Mouse (Mus musculus) limb, embryonic 15.5 days (tissue): Measurements from ENCODE around the gene Muc1. TPM values are rescaled to one million over a fixed set of nuclear protein-coding genes. Genes with fewer than 3 reads are reported as not detected.

Experiments
- ATAC-seq: fragments of 200-750 bp; cut with Nextera tagmentation; 2 replicates; pipeline ENCODE4 v1.8.0; 2017; ENCODE audit warnings: low read depth, moderate TSS enrichment; ENCODE audit not compliant: insufficient number of reproducible peaks, low FRiP score, low TSS enrichment
- H3K27ac ChIP-seq: fragments of 300-500 bp; sonication (generic); 2 replicates; pipeline ENCODE4 v1.5.1; 2015; ENCODE audit warnings: moderate library complexity, mild to moderate bottlenecking, inconsistent platforms
- H3K27me3 ChIP-seq: fragments of 300-500 bp; sonication (generic); 2 replicates; pipeline ENCODE4 v1.6.1; 2015; ENCODE audit warnings: inconsistent platforms
- H3K36me3 ChIP-seq: fragments of 300-500 bp; sonication (generic); 2 replicates; pipeline ENCODE4 v1.6.1; 2015; ENCODE audit warnings: inconsistent platforms
- H3K4me1 ChIP-seq: fragments of 300-500 bp; sonication (generic); 2 replicates; pipeline ENCODE4 v1.6.1; 2015; ENCODE audit warnings: inconsistent platforms
- H3K4me2 ChIP-seq: fragments of 300-500 bp; sonication (generic); 2 replicates; pipeline ENCODE4 v1.6.1; 2015; ENCODE audit warnings: mild to moderate bottlenecking, inconsistent platforms
- H3K4me3 ChIP-seq: fragments of 300-500 bp; sonication (generic); 2 replicates; pipeline ENCODE4 v1.5.1; 2015; ENCODE audit warnings: mild to moderate bottlenecking, inconsistent platforms
- H3K9ac ChIP-seq: fragments of 300-500 bp; sonication (generic); 2 replicates; pipeline ENCODE4 v1.6.1; 2015; ENCODE audit warnings: inconsistent platforms
- H3K9me3 ChIP-seq: fragments of 300-500 bp; sonication (generic); 2 replicates; pipeline ENCODE4 v1.6.1; 2016; ENCODE audit warnings: inconsistent platforms
- WGBS: fragments of 180-500 bp; shearing (Covaris S2); methylation state at CpG from one replicate; pipeline ENCODE4 v1.1.7; 2015; 5-methylcytosine and 5-hydroxymethylcytosine counted together
- polyA plus RNA-seq: library from polyadenylated mRNA; unstranded; fragments of >200 nt; fragmentation: Nextera tagmentation; extraction: Ambion mirVana; gene quantifications from 2 replicates; pipeline ENCODE4 v1.2.1, GENCODE M21; 2015

Gene Muc1
- polyA plus RNA-seq, 1 experiment from 2014 or later, result 0.64 TPM

DNA sequence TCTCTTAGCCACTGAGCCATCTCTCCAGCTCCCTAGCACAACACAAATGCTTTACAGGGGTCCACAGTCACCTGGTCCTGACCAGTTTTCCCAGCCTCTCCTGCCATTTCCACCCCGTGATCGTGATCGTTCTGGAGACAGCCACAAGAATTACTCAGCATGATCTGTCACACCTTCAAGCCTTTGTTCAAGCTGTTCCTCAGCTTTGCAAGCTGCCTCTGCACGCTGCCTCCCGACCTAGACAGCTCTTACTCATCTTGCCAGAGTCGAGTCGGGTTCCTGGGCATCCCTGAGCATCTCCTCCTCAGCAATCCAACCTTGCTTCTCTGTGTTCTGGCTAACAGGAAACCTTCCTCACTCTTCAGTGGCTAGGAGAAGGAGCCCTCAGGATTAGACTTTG is 30.2 kb downstream of the Muc1 start, which contains the start of gene Dpm3:
Dpm3 (plus strand) TSS at position 283 of the 400 bp plus-strand sequence.
- Histone ChIP-seq H3K9ac (no peak within 1 kb of the TSS), H3K4me1 (no peaks in the 10 kb centered on the region), H3K36me3 (no peaks in the 10 kb centered on the region), H3K4me2 (no peak within 1 kb of the TSS), H3K27me3 (no peaks in the 10 kb centered on the region), H3K27ac (no peak within 1 kb of the TSS), H3K9me3 (no peaks in the 10 kb centered on the region), H3K4me3 (no peak within 1 kb of the TSS)
- no peak for ATAC-seq
- WGBS, result 40% methylated on average over 7 of the region's 7 CpGs

DNA sequence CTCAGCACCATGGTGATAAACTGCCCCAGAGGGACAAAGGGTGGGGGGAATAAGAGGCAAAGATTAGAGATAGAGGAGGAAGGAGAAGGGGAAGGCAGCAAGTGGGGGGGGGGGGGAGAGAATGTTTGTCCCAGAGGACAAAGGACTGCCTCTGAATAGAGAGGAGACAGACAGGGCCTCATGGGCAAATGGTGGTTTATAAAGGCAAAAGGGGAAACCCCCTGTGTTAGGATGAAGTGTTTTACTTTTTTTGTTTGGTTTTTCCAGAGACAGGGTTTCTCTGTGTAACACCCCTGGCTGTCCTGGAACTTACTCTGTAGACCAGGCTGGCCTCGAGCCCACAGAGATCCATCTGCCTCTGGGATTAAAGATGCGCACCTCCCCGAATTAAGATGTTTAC is 31.4 kb downstream of the Muc1 start:
- Histone ChIP-seq H3K36me3 (no peaks in the 10 kb centered on the region), H3K9me3 (no peaks in the 10 kb centered on the region), H3K4me1 (no peaks in the 10 kb centered on the region), H3K27me3 (no peaks in the 10 kb centered on the region), H3K27ac (no peak overlapping the region), H3K9ac (no peak overlapping the region), H3K4me2 (no peak overlapping the region), H3K4me3 (no peak overlapping the region)
- 83% methylated on average over 3 of the region's 3 CpGs for WGBS
- ATAC-seq, result no peak

DNA sequence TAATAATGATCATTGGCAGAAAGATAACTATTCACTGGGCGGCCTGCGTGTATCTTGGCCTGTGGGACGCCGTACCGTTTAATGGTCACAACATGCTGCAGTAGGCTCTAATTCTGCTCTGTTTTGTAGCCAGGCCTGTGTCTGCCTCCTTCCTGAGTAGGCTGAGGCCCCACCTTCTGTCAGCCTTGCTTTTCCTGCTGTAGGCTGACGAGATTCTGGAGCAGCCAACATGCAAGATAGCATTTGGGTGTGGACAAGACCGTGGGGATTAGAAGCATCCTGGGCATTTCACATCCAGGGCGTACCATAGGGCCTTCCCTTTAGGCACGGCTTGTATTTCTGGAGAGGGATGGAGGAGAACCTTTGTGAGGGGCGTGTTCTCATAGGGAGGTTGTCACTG is 33.6 kb downstream of the Muc1 start:
- H3K4me2 ChIP-seq, result no peak overlapping the region
- no peak overlapping the region for H3K4me3 ChIP-seq
- no peak overlapping the region for H3K9ac ChIP-seq
- no peaks in the 10 kb centered on the region for H3K27me3 ChIP-seq
- no peak overlapping the region for H3K27ac ChIP-seq
- H3K4me1 ChIP-seq, result peaks cover 7% of the 10 kb centered on the region
- no peaks in the 10 kb centered on the region for H3K36me3 ChIP-seq
- no peak for ATAC-seq
- 62% methylated on average over 10 of the region's 10 CpGs for WGBS
- H3K9me3 ChIP-seq, result no peaks in the 10 kb centered on the region

DNA sequence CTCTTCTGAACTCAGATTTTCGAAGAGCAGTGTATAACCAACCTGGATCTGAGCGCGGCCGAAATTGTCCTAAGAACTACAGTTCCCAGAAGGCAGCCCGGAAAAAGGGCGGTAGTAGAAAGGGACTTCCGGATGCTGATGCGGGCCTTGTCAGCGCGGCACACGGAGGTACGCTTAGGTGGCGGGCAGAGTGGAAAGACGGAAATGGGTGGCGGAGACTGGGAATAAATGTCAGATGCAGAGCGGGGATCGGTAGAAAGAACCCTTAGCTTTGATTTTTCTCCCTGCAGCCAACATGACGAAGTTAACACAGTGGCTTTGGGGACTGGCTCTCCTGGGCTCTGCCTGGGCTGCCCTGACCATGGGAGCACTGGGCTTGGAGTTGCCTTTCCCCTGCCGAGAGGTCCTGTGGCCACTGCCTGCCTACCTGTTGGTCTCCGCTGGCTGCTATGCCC is 37.6 kb downstream of the Muc1 start:
- Histone ChIP-seq H3K4me1 (peaks cover 41% of the 10 kb centered on the region), H3K27ac (peak overlapping the region; percentile 81), H3K36me3 (0 out of 2 replicates have a peak, but pooled peaks cover 2% of the 10 kb centered on the region), H3K9me3 (no peaks in the 10 kb centered on the region), H3K4me3 (peak overlapping the region; percentile 65), H3K9ac (peak overlapping the region; percentile 85), H3K27me3 (no peaks in the 10 kb centered on the region), H3K4me2 (peak overlapping the region; percentile 62)
- WGBS, result 1% methylated on average over 20 of the region's 20 CpGs
- ATAC-seq, result peak; percentile 82

DNA sequence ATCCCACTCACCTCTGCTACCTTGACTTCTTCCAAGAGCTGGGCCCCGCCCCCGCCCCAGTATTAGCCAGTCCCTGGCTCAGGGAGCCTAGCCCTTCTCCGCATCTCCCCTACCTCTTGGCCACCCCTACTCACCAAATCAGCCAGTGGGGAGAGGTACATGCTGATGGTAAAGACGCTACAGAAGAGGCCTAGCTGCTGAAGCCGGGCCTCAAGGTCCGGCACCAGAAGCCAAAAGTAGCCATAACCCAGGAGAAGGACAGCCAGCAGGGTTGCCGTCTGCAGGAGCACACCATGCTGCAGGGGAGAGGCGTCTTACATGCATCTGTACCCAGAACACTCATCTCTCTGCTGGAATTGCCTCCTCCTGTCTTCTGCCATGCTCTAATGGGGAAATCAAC is 40.1 kb downstream of the Muc1 start:
- H3K4me2 ChIP-seq, result peak overlapping the region; percentile 57; the same call in 1 of the 2 replicates
- H3K27me3 ChIP-seq, result no peaks in the 10 kb centered on the region
- peak overlapping the region; percentile 12; the same call in 1 of the 2 replicates for H3K4me3 ChIP-seq
- peaks cover 46% of the 10 kb centered on the region for H3K4me1 ChIP-seq
- no peak for ATAC-seq
- 60% methylated on average over 8 of the region's 8 CpGs for WGBS
- peak overlapping the region; percentile 94 for H3K27ac ChIP-seq
- H3K36me3 ChIP-seq, result peaks cover 22% of the 10 kb centered on the region
- H3K9me3 ChIP-seq, result no peaks in the 10 kb centered on the region
- H3K9ac ChIP-seq, result no peak overlapping the region

DNA sequence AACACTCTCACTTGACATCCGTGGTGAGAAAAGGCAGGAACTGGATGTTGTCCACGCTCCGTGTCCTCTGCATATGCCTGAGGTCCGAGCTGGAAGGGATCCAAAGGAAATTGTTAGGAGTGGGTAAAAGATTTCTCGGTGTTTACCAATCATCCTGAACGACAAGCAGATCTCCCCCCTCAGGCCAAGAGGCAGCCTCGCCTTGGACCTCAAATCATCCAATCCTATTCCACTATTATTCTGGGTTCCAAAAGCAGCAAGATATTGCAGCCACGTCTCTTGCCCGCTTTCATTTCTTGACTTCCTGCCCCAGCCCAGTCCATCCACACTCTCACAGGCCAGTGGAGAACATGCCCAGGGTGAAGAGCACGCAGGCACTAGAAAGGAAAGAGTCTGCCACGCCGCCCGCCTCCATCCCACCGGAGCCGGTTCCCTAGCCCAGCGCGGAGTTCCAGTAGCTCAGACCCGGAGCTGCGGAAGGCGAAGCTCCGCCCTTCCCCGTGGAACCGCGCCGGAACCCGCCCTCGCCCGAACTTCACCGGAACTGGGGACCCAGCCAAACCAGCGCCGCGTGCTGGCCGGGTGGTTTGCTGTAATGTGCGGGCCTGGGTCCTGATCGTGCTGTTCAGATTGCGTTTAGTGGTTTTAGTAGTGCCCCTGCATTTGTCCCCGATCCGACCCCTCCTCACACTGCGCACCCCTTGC is 41.3 kb downstream of the Muc1 start, which contains the start of gene Slc50a1:
Slc50a1 (minus strand) TSS at position 520 of the 705 bp plus-strand sequence.
- no peaks in the 10 kb centered on the region for H3K27me3 ChIP-seq
- H3K36me3 ChIP-seq, result peaks cover 32% of the 10 kb centered on the region
- 4% methylated on average over 39 of the region's 39 CpGs for WGBS
- H3K27ac ChIP-seq, result peak within 1 kb of the TSS; percentile 94
- H3K4me3 ChIP-seq, result peak within 1 kb of the TSS; percentile 57
- ATAC-seq, result 0 out of 2 replicates have a peak, but pooled peaks have one; percentile 25
- H3K4me2 ChIP-seq, result peak within 1 kb of the TSS; percentile 57
- H3K9ac ChIP-seq, result peak within 1 kb of the TSS; percentile 65
- H3K9me3 ChIP-seq, result no peaks in the 10 kb centered on the region
- H3K4me1 ChIP-seq, result peaks cover 46% of the 10 kb centered on the region

DNA sequence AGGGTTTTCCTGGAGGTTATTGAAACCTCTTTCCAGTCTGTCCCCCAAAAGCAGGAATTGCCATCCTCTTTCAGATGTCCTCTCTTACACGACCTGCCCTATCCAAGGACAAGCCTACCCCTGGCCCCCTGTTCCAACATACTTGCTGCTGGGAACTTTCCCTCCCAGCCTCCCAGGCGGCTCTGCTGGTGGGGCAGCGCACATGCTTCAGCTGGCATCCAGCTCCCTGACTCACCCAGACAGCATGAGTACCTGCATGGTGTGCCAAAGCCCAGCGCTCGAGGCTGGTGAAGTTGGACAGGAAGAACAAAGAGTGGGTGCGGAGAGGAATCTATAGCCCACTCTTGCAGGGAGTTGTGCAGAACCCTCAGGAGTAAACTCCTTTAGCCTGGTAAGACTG is 42.0 kb downstream of the Muc1 start:
- peak overlapping the region; percentile 94 for H3K27ac ChIP-seq
- ATAC-seq, result no peak
- no peaks in the 10 kb centered on the region for H3K9me3 ChIP-seq
- 55% methylated on average over 6 of the region's 6 CpGs for WGBS
- no peaks in the 10 kb centered on the region for H3K27me3 ChIP-seq
- peak overlapping the region; percentile 57 for H3K4me2 ChIP-seq
- peaks cover 39% of the 10 kb centered on the region for H3K36me3 ChIP-seq
- H3K4me3 ChIP-seq, result peak overlapping the region; percentile 57
- peak overlapping the region; percentile 65; the same call in 1 of the 2 replicates for H3K9ac ChIP-seq
- peaks cover 46% of the 10 kb centered on the region for H3K4me1 ChIP-seq

DNA sequence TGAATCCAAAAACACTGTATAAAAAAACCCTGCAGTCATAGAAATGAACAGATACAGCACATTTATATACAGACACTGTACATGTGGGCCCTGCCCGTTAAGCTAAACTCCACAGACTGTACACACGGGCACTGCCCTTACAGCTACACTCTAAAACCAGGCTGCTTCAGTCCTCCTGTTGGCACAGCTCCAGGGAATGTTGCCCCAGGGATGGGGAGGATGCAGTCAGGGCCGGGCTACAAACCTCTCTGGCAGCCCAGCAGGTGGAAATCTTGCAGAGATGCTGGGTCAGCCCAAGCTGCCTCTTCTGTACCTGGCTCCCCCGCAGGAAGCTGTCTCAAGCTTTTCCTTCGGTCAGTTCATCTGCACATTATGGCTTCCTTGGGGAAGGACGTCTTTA is 42.9 kb downstream of the Muc1 start:
- Histone ChIP-seq H3K4me2 (no peak overlapping the region), H3K36me3 (peaks cover 43% of the 10 kb centered on the region), H3K9ac (no peak overlapping the region), H3K4me1 (peaks cover 49% of the 10 kb centered on the region), H3K27me3 (no peaks in the 10 kb centered on the region), H3K27ac (no peak overlapping the region), H3K9me3 (no peaks in the 10 kb centered on the region), H3K4me3 (no peak overlapping the region)
- WGBS, result 40% methylated on average over 6 of the region's 6 CpGs
- no peak for ATAC-seq

DNA sequence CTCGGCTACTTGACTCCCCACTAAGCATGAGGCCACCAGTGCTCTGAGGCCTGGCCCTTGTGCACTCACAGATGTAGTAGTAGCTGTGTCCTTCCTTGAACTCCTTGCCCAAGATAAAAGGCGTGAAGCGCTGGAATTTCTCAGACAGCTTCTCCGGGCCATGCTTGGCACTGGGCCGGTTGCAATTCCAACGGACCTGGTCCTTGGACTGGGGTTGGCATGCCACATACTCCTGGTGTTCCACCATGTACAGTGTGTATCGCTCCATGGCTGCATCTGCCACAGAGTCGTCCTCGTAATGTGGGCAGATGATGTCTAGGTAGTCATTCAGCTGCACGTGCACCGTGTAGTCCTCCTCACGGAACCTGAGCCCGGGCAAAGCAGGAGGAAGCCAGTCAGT is 47.2 kb downstream of the Muc1 start:
- Histone ChIP-seq H3K4me1 (peaks cover 52% of the 10 kb centered on the region), H3K4me3 (no peak overlapping the region), H3K27me3 (no peaks in the 10 kb centered on the region), H3K9me3 (no peaks in the 10 kb centered on the region), H3K27ac (no peak overlapping the region), H3K4me2 (no peak overlapping the region), H3K36me3 (peaks cover 40% of the 10 kb centered on the region), H3K9ac (no peak overlapping the region)
- no peak for ATAC-seq
- WGBS, result 88% methylated on average over 13 of the region's 13 CpGs

DNA sequence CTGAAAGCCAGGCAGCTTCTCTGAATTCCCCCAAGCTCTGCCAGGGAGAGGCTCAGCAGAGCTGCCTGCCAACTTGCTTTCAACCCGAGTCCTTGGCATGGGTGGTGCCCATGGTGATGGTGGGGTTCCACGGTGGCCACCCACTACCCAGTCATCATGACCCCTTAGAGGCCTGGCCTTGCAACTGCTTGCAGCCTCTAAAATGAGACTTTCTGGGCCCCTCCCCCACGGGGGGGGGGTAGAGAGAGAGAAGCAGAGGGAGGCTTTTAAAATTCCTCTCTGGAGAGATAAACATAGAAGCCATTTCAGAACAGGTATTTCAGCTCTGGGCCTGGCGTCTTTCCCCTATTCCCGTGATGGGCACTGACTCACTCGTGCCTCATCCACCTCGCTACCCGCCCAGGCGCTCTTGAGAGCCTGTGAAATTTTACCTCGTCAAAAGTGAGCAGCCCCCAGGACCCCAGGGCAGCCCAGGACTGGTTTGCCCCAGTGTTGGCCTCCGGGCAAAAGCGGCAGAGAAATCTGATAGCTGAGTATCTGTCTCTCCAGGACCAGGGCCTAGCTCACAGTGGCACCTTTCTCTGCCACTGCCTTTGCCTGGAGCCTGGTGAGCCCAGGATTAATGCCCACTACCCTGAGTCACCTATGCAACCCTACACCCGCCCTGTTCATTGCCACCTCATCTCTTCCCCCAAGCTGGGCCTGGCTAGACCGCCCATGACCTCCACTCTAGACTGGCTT is 48.6 kb downstream of the Muc1 start:
- peaks cover 32% of the 10 kb centered on the region for H3K36me3 ChIP-seq
- H3K4me2 ChIP-seq, result peak overlapping the region; percentile 94
- peaks cover 58% of the 10 kb centered on the region for H3K4me1 ChIP-seq
- peak overlapping the region; percentile 58 for H3K4me3 ChIP-seq
- no peaks in the 10 kb centered on the region for H3K27me3 ChIP-seq
- no peaks in the 10 kb centered on the region for H3K9me3 ChIP-seq
- ATAC-seq, result no peak; the same call in 1 of the 2 replicates
- 24% methylated on average over 14 of the region's 14 CpGs for WGBS
- peak overlapping the region; percentile 90 for H3K27ac ChIP-seq
- H3K9ac ChIP-seq, result peak overlapping the region; percentile 8; the same call in 1 of the 2 replicates

DNA sequence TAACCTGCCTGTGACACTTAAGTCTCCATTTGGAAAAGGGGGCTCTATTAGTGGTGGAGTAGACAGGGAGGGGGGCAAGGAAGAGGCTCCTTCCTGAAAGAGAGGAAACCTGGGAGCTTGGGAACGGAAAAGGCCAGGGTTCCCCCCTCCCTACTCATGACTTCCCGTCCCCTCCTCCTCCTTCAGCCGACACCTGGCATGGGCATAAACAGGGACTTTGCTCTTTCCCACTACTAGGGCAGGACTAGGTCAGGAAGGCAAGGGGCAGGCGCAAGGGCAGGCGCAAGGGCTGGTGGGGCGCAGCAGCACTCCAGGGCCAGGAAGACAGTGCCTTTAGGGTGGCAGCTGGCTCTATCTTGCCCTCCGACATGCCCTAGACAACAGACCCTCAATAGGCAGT is 49.2 kb downstream of the Muc1 start:
- Histone ChIP-seq H3K4me1 (peaks cover 58% of the 10 kb centered on the region), H3K36me3 (peaks cover 26% of the 10 kb centered on the region), H3K27me3 (no peaks in the 10 kb centered on the region), H3K27ac (peak overlapping the region; percentile 90), H3K9me3 (no peaks in the 10 kb centered on the region), H3K4me2 (peak overlapping the region; percentile 94), H3K9ac (peak overlapping the region; percentile 8; the same call in 1 of the 2 replicates), H3K4me3 (peak overlapping the region; percentile 58)
- 54% methylated on average over 7 of the region's 7 CpGs for WGBS
- no peak for ATAC-seq

DNA sequence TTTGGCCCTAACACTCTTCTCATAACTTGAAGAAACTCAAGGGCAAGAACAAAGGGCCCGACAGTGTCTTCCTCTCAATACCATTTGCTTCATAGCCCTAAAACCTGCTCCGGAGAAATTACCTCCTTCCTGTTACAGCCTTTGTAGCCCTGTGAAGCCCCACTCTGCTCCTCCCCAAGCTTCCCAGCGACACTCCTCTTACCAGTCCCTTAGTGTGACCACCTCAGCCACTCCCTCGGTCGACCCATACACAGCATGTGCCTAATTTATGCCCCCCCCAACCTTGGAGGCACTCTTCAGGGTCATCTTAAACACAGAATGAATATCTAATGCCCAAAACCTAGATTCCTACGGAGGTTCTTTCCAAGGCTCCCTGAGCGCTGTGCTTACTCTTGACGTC is 49.8 kb downstream of the Muc1 start:
- H3K4me1 ChIP-seq, result peaks cover 58% of the 10 kb centered on the region
- H3K36me3 ChIP-seq, result peaks cover 21% of the 10 kb centered on the region
- no peaks in the 10 kb centered on the region for H3K27me3 ChIP-seq
- H3K4me3 ChIP-seq, result peak overlapping the region; percentile 58
- no peaks in the 10 kb centered on the region for H3K9me3 ChIP-seq
- H3K9ac ChIP-seq, result peak overlapping the region; percentile 66
- H3K27ac ChIP-seq, result peak overlapping the region; percentile 90
- H3K4me2 ChIP-seq, result peak overlapping the region; percentile 94
- 17% methylated on average over 8 of the region's 8 CpGs for WGBS
- ATAC-seq, result no peak
